ENCODE assay signal across 10 mouse cellular contexts in the genomic region with DNA sequence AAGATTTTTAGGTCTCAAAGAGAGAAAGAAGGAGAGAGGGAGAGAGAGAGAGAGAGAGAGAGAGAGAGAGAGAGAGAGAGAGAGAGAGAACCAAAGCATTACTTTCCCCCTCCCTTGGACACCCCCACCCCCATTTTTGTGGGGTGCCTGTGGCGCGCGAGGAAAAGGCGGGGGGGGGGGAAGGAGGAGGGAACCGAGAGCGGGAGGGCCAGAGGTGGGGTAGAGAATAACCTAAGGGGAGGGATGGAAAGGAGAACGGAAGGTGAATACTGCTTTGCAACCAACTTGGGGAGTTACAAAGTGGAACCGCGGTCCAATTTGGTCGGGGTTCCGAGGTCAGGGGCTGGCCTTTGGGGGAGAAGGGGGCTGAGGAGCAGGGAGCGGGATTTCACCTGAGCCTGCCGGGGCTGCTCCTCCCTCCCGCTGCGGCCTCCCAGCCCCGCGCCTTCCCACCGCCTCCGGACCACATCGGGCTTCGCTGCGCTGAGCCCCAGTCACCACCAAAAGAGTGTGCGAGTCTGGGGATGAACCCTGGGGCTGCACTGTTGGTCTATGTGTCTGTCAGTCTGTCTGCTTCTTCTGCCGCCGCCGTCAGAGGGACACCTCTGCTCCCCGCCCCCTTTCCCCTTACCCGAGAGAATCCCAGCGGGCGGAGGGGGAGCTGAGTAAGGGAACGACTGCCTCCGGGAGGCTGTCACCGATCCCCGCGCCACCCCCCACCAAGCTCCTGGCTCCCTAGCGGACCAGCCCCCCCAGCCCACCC. TPM values are rescaled to one million over a fixed set of nuclear protein-coding genes. Genes with fewer than 3 reads are reported as not detected.
DNase-seq lines count a peak whose midpoint lies in the region; ATAC-seq lines count a peak whose summit lies in the region.
"Had no signal": no experiment of that assay in that cellular context is flagged by ENCODE, and none has a peak within 500 bp of the region (broad histone marks: within the 10 kb centered on the region; RNA-seq: fewer than 3 reads in every experiment).

No protein-coding gene starts in this region.

- H3K4me3 ChIP-seq in kidney, embryonic 14.5 days (ENCODE audit: low read length) = peak overlapping the region; percentile 2
- H3K4me3 ChIP-seq in embryonic facial prominence, embryonic 12.5 days = peak overlapping the region; percentile 18; the same call in 1 of the 2 replicates
- no peak overlapping the region for H3K4me3 ChIP-seq in limb, embryonic 10.5 days
- H3K4me3 ChIP-seq in midbrain, embryonic 13.5 days (replicated peaks) = peak overlapping the region; percentile 37

- peaks cover 95% of the 10 kb centered on the region for H3K27me3 ChIP-seq in kidney, embryonic 14.5 days (ENCODE audit: control insufficient read depth, insufficient read depth, low read length)
- peaks cover 87% of the 10 kb centered on the region for H3K27me3 ChIP-seq in embryonic facial prominence, embryonic 12.5 days
- H3K27me3 ChIP-seq in limb, embryonic 10.5 days (ENCODE audit: low read depth, poor library complexity, severe bottlenecking) = peaks cover 100% of the 10 kb centered on the region
- peaks cover 94% of the 10 kb centered on the region for H3K27me3 ChIP-seq in midbrain, embryonic 13.5 days

- no peak overlapping the region for H3K4me2 ChIP-seq in kidney, embryonic 14.5 days (replicated peaks; ENCODE audit: low read depth, low read length)
- peak overlapping the region; percentile 21; the same call in 1 of the 2 replicates for H3K4me2 ChIP-seq in embryonic facial prominence, embryonic 12.5 days (replicated peaks)
- H3K4me2 ChIP-seq in midbrain, embryonic 13.5 days (replicated peaks) = 0 out of 2 replicates have a peak overlapping the region, but pooled peaks have one; percentile 21

- WGBS in kidney, embryonic 14.5 days = under 1% methylated on average over 35 of the region's 36 CpGs
- WGBS in embryonic facial prominence, embryonic 12.5 days = 1% methylated on average over 23 of the region's 36 CpGs
- WGBS in limb, embryonic 10.5 days = 2% methylated on average over 31 of the region's 36 CpGs
- under 1% methylated on average over 32 of the region's 36 CpGs for WGBS in midbrain, embryonic 13.5 days

- H3K36me3 ChIP-seq in kidney, embryonic 14.5 days (ENCODE audit: control insufficient read depth, insufficient read depth, low read length) = no peaks in the 10 kb centered on the region
- H3K36me3 ChIP-seq in embryonic facial prominence, embryonic 12.5 days = no peaks in the 10 kb centered on the region
- H3K36me3 ChIP-seq in limb, embryonic 10.5 days = no peaks in the 10 kb centered on the region
- no peaks in the 10 kb centered on the region for H3K36me3 ChIP-seq in midbrain, embryonic 13.5 days

- no peak overlapping the region for H3K27ac ChIP-seq in kidney, embryonic 14.5 days (ENCODE audit: low read depth, low read length)
- no peak overlapping the region for H3K27ac ChIP-seq in embryonic facial prominence, embryonic 12.5 days
- H3K27ac ChIP-seq in limb, embryonic 10.5 days = no peak overlapping the region
- H3K27ac ChIP-seq in midbrain, embryonic 13.5 days = peak overlapping the region; percentile 67; the same call in 1 of the 2 replicates

- ATAC-seq in kidney, embryonic 14.5 days (ENCODE audit: low FRiP score, low TSS enrichment) = no peak
- ATAC-seq in embryonic facial prominence, embryonic 12.5 days (ENCODE audit: insufficient number of reproducible peaks, insufficient read depth, low FRiP score, low TSS enrichment) = no peak
- ATAC-seq in midbrain, embryonic 13.5 days = peak; percentile 21; the same call in 1 of the 2 replicates

- no peak for DNase-seq in kidney, adult 11 months
- peak; percentile 57 for DNase-seq in limb, embryonic 10.5 days (ENCODE audit: low spot score)
- DNase-seq in adrenal gland, adult 2 months = no peak
- no peak for DNase-seq in frontal cortex, postnatal 10 days (ENCODE audit: low spot score in 2 of 2)
- no peak for DNase-seq in frontal cortex, postnatal 36 days (ENCODE audit: low spot score in 2 of 2)
- DNase-seq: gastrocnemius, postnatal 10 days; right cerebral cortex, postnatal 25 days had no signal

- no peaks in the 10 kb centered on the region for H3K9me3 ChIP-seq in kidney, embryonic 14.5 days (ENCODE audit: control insufficient read depth, low read length)
- H3K9me3 ChIP-seq in embryonic facial prominence, embryonic 12.5 days = no peaks in the 10 kb centered on the region
- no peaks in the 10 kb centered on the region for H3K9me3 ChIP-seq in limb, embryonic 10.5 days (replicated peaks)
- no peaks in the 10 kb centered on the region for H3K9me3 ChIP-seq in midbrain, embryonic 13.5 days

- peaks cover 7% of the 10 kb centered on the region; the same call in 1 of the 2 replicates for H3K4me1 ChIP-seq in kidney, embryonic 14.5 days (ENCODE audit: control insufficient read depth, insufficient read depth, low read length)
- peaks cover 10% of the 10 kb centered on the region; the same call in 1 of the 2 replicates for H3K4me1 ChIP-seq in embryonic facial prominence, embryonic 12.5 days
- H3K4me1 ChIP-seq in limb, embryonic 10.5 days = peaks cover 31% of the 10 kb centered on the region
- peaks cover 20% of the 10 kb centered on the region for H3K4me1 ChIP-seq in midbrain, embryonic 13.5 days (replicated peaks)

- H3K9ac ChIP-seq in kidney, embryonic 14.5 days (ENCODE audit: low read depth, low read length) = no peak overlapping the region
- H3K9ac ChIP-seq in embryonic facial prominence, embryonic 12.5 days = no peak overlapping the region
- 0 out of 2 replicates have a peak overlapping the region, but pooled peaks have one; percentile 1 for H3K9ac ChIP-seq in midbrain, embryonic 13.5 days (replicated peaks)

RNA-seq across cellular contexts. Expression of gene Nkx2-1, which starts 1.1 kb away (rescaled TPM):
- not detected in 2 replicates for polyA plus RNA-seq in kidney, embryonic 14.5 days (2014; fragmentation: Nextera tagmentation; extraction: Ambion mirVana)
- polyA plus RNA-seq in embryonic facial prominence, embryonic 12.5 days (2016; fragmentation: Nextera tagmentation; extraction: Ambion mirVana) = 1.6 and 4.4 TPM in 2 replicates
- polyA plus RNA-seq in limb, embryonic 10.5 days (2016; fragmentation: Nextera tagmentation; extraction: Ambion mirVana) = not detected in 2 replicates
- polyA plus RNA-seq in midbrain, embryonic 13.5 days (2015; fragmentation: Nextera tagmentation; extraction: Ambion mirVana) = 6.2 and 9.2 TPM in 2 replicates
- not detected for total RNA-seq in adrenal gland, adult 2 months (2021)
- not detected in 2 replicates for polyA plus RNA-seq in adrenal gland, adult 2 months (2012; rRNA removed)
- total RNA-seq: gastrocnemius, postnatal 10 days had no signal
